Mouse (Mus musculus) thymus, adult 2 months (tissue): ENCODE measurements around the gene Megf8. TPM values are rescaled to one million over a fixed set of nuclear protein-coding genes. Genes with fewer than 3 reads are reported as not detected.

Source experiments
- DNase-seq: peaks from one replicate; pipeline ENCODE4 v3.0.0; 2021
- H3K27ac ChIP-seq: fragments of 200-500 bp; 2 replicates; pipeline ENCODE4 v1.5.1; 2012; ENCODE audit warnings: low read length, control low read depth; ENCODE audit not compliant: control insufficient read depth, insufficient read depth
- H3K27me3 ChIP-seq: fragments of 200-500 bp; 2 replicates; pipeline ENCODE4 v1.6.1; 2012; ENCODE audit warnings: mild to moderate bottlenecking, low read length, moderate library complexity, mixed read lengths; ENCODE audit not compliant: control insufficient read depth, insufficient read depth
- H3K36me3 ChIP-seq: fragments of 200-500 bp; 2 replicates; pipeline ENCODE4 v1.6.1; 2012; ENCODE audit warnings: mild to moderate bottlenecking, low read length, moderate library complexity; ENCODE audit not compliant: control insufficient read depth, insufficient read depth
- H3K4me1 ChIP-seq: fragments of 200-500 bp; replicated peaks from 2 replicates; pipeline ENCODE4 v1.6.1; 2012; ENCODE audit warnings: low read length; ENCODE audit not compliant: control insufficient read depth, insufficient read depth
- H3K4me3 ChIP-seq: fragments of 200-500 bp; 2 replicates; pipeline ENCODE4 v1.5.1; 2012; ENCODE audit warnings: mild to moderate bottlenecking, low read length, control low read depth, moderate library complexity; ENCODE audit not compliant: control insufficient read depth, insufficient read depth
- CTCF ChIP-seq: fragments of 200-500 bp; IDR thresholded peaks from 2 replicates; pipeline ENCODE4 v1.5.1; 2012; ENCODE audit warnings: mild to moderate bottlenecking, control low read depth, low read length, moderate library complexity, borderline replicate concordance; ENCODE audit not compliant: control insufficient read depth, poor library complexity, insufficient read depth; ENCODE audit errors: extremely low read depth
- POLR2A ChIP-seq: fragments of 200-500 bp; IDR thresholded peaks from 2 replicates; pipeline ENCODE4 v1.6.1; 2012; ENCODE audit warnings: mild to moderate bottlenecking, low read length, control low read depth, moderate library complexity; ENCODE audit not compliant: control insufficient read depth, poor library complexity, insufficient read depth; ENCODE audit errors: extremely low read depth
- WGBS: fragments of 180-500 bp; shearing (Covaris S2); methylation state at CpG from one replicate; pipeline ENCODE4 v1.1.7; 2018; 5-methylcytosine and 5-hydroxymethylcytosine counted together
- polyA plus RNA-seq: library from polyadenylated mRNA; depleted of rRNA; stranded (reverse); fragments of >200 nt; gene quantifications from 2 replicates; pipeline ENCODE4 v1.2.3, GENCODE M21; 2012; rRNA removed

Gene Megf8
- polyA plus RNA-seq, 1 experiment = 14.8 TPM

DNA sequence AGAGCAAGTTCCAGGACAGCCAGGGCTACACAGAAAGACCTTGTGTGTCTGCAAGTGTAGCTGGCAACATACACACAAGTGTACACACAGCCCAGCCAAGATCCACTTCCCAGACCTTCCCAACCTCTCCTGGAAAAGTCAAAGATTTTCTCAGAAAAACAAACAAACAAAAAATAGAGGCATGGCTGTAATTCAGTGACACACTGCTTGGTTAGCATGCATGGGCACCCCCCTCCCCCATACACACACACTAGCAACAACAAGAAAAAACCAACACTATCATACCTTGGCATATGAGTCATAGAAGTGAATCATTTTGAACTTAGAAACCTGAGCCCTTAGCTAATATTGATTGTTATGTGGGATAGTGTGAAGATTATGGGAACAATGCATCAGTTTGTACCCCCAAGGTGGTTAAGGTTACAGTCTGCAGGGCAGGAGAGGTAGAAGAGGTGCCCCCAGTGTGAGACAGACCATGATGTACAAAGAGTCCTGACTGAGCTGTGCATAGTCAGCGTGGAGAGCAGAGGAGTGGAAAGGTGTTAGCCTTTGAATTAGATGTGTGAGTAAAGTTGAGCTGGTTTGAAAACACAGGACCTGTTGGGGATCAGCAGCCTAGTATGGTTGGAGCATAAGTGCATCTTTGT is 94.1 kb downstream of the Megf8 start:
- no peaks in the 10 kb centered on the region for H3K27me3 ChIP-seq
- peaks cover 3% of the 10 kb centered on the region for H3K4me1 ChIP-seq
- H3K36me3 ChIP-seq = no peaks in the 10 kb centered on the region
- DNase-seq = no peak
- WGBS = 91% methylated on average over 1 of the region's 1 CpGs
- TF ChIP-seq POLR2A (no peak), CTCF (no peak)
- no peak overlapping the region for H3K27ac ChIP-seq
- H3K4me3 ChIP-seq = no peak overlapping the region

DNA sequence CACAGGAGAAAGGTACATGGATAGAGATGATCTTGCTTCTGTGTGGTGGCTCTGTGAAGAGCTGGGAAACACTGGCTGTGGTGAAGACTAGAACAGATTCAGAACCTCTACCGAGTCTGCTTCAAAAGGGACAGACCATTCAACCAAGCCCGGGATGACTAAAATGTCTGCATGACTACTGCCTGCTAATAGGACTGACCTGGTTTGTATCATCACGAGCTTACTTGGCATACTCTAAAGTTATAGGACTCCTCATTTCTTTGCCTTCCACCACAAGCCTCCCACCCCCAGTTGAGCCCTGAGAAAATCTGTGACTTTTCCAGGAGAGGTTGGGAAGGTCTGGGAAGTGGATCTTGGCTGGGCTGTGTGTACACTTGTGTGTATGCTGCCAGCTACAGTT is 94.9 kb downstream of the Megf8 start:
- H3K27ac ChIP-seq = no peak overlapping the region
- no peak overlapping the region for H3K4me3 ChIP-seq
- no peaks in the 10 kb centered on the region for H3K27me3 ChIP-seq
- no peak for DNase-seq
- peaks cover 3% of the 10 kb centered on the region for H3K4me1 ChIP-seq
- WGBS = 95% methylated on average over 3 of the region's 3 CpGs
- TF ChIP-seq CTCF = no peak
- no peak for TF ChIP-seq POLR2A
- no peaks in the 10 kb centered on the region for H3K36me3 ChIP-seq

- TF ChIP-seq POLR2A = no peak
- no peak for TF ChIP-seq CTCF
- Histone ChIP-seq H3K27ac (no peak within 1 kb of the TSS), H3K36me3 (no peaks in the 10 kb centered on the region), H3K4me3 (no peak within 1 kb of the TSS), H3K27me3 (no peaks in the 10 kb centered on the region), H3K4me1 (peaks cover 3% of the 10 kb centered on the region)
- no peak for DNase-seq
- 62% methylated on average over 7 of the region's 7 CpGs for WGBS
Observed at GRCm38 (mm10) chr7:25412833-25413441, 96.0 kb downstream of the Megf8 start, which contains the start of gene Cxcl17. Gene Cxcl17, minus strand, starts transcription at chr7:25412886.

Other genes with a start within 250 kb of the Megf8 start
- gene Grik5, start 244.8 kb upstream of the Megf8 start, polyA plus RNA-seq = 19.1 and 23.0 TPM in 2 replicates
- gene Zfp574, start 244.6 kb upstream of the Megf8 start, polyA plus RNA-seq = 65.0 and 68.8 TPM in 2 replicates
- gene Pou2f2, start 137.4 kb upstream of the Megf8 start, polyA plus RNA-seq = 5.6 and 5.7 TPM in 2 replicates
- gene Dedd2, start 96.5 kb upstream of the Megf8 start, polyA plus RNA-seq = 93.6 and 102 TPM in 2 replicates
- gene Zfp526, start 95.7 kb upstream of the Megf8 start, polyA plus RNA-seq = 38.2 and 46.5 TPM in 2 replicates
- 332 and 343 TPM in 2 replicates for gene Gsk3a, start 79.3 kb upstream of the Megf8 start, polyA plus RNA-seq
- gene Erf, start 66.4 kb upstream of the Megf8 start, polyA plus RNA-seq = 59.4 and 60.4 TPM in 2 replicates
- 270 and 297 TPM in 2 replicates for gene Cic, start 49.5 kb upstream of the Megf8 start, polyA plus RNA-seq
- 138 and 140 TPM in 2 replicates for gene Pafah1b3, start 19.2 kb upstream of the Megf8 start, polyA plus RNA-seq
- 0.08 TPM in 1 of 2 replicates, not detected in the other for gene Prr19, start 15.8 kb upstream of the Megf8 start, polyA plus RNA-seq
- 0.08 and 0.13 TPM in 2 replicates for gene Tmem145, start 11.1 kb upstream of the Megf8 start, polyA plus RNA-seq
- gene Cnfn, start 52.6 kb downstream of the Megf8 start, polyA plus RNA-seq = 13.4 and 20.6 TPM in 2 replicates
- 75.3 and 91.6 TPM in 2 replicates for gene Lipe, start 81.5 kb downstream of the Megf8 start, polyA plus RNA-seq
- gene Cxcl17, start 95.7 kb downstream of the Megf8 start, polyA plus RNA-seq = 0.56 and 1.2 TPM in 2 replicates
- 5.0 and 5.8 TPM in 2 replicates for gene Ceacam1, start 160.4 kb downstream of the Megf8 start, polyA plus RNA-seq
- gene Ceacam2, start 222.7 kb downstream of the Megf8 start, polyA plus RNA-seq = 0.22 TPM in 1 of 2 replicates, not detected in the other